Mouse (Mus musculus) kidney, adult 2 months (tissue): ENCODE results near the gene 4921507P07Rik. TPM values are rescaled to one million over a fixed set of nuclear protein-coding genes. Genes with fewer than 3 reads are reported as not detected.

Experiments used
- DNase-seq: peaks from one replicate; pipeline ENCODE4 v3.0.0; 2021
- H3K27ac ChIP-seq: fragments of 200-500 bp; 2 replicates; pipeline ENCODE4 v1.5.1; 2012; ENCODE audit warnings: low read depth, low read length, control low read depth, inconsistent platforms; ENCODE audit not compliant: insufficient read depth
- H3K27me3 ChIP-seq: fragments of 200-500 bp; replicated peaks from 2 replicates; pipeline ENCODE4 v1.6.1; 2012; ENCODE audit warnings: mild to moderate bottlenecking, moderate library complexity, low read length, inconsistent platforms; ENCODE audit not compliant: control insufficient read depth, insufficient read depth
- H3K36me3 ChIP-seq: fragments of 200-500 bp; 2 replicates; pipeline ENCODE4 v1.6.1; 2012; ENCODE audit warnings: mild to moderate bottlenecking, moderate library complexity, low read length, inconsistent platforms; ENCODE audit not compliant: control insufficient read depth, insufficient read depth
- H3K4me1 ChIP-seq: fragments of 200-500 bp; 2 replicates; pipeline ENCODE4 v1.6.1; 2011; ENCODE audit warnings: low read length; ENCODE audit not compliant: control insufficient read depth, insufficient read depth
- H3K4me3 ChIP-seq: fragments of 200-500 bp; 2 replicates; pipeline ENCODE4 v1.5.1; 2011; ENCODE audit warnings: mild to moderate bottlenecking, low read depth, low read length, control low read depth; ENCODE audit not compliant: insufficient read depth
- CTCF ChIP-seq: fragments of 200-500 bp; conservative IDR thresholded peaks from 2 replicates; pipeline ENCODE4 v1.5.1; 2011; ENCODE audit warnings: low read depth, mild to moderate bottlenecking, control low read depth, low read length, moderate library complexity, mixed read lengths; ENCODE audit not compliant: insufficient read depth, insufficient read length
- POLR2A ChIP-seq: fragments of 200-500 bp; IDR thresholded peaks from one replicate; pipeline ENCODE4 v1.6.1; 2011; ENCODE audit warnings: low read depth, low read length, control low read depth
- WGBS: fragments of 180-500 bp; shearing (Covaris S2); methylation state at CpG from one replicate; pipeline ENCODE4 v1.1.7; 2018; 5-methylcytosine and 5-hydroxymethylcytosine counted together
- polyA plus RNA-seq: library from polyadenylated mRNA; depleted of rRNA; stranded (reverse); fragments of >200 nt; gene quantifications from 2 replicates; pipeline ENCODE4 v1.2.3, GENCODE M21; 2012

4921507P07Rik gene
- polyA plus RNA-seq, 1 experiment, result 0.33 TPM

- Histone ChIP-seq H3K27ac (no peak overlapping the region), H3K27me3 (no peaks in the 10 kb centered on the region), H3K4me1 (peaks cover 10% of the 10 kb centered on the region; the same call in 1 of the 2 replicates), H3K4me3 (no peak overlapping the region), H3K36me3 (no peaks in the 10 kb centered on the region)
- WGBS, result 72% methylated on average over 7 of the region's 7 CpGs
- TF ChIP-seq CTCF (no peak), POLR2A (no peak)
- no peak for DNase-seq
Observed at GRCm38 (mm10) chr6:50585733-50586132, 10.7 kb downstream of the 4921507P07Rik start.

DNA sequence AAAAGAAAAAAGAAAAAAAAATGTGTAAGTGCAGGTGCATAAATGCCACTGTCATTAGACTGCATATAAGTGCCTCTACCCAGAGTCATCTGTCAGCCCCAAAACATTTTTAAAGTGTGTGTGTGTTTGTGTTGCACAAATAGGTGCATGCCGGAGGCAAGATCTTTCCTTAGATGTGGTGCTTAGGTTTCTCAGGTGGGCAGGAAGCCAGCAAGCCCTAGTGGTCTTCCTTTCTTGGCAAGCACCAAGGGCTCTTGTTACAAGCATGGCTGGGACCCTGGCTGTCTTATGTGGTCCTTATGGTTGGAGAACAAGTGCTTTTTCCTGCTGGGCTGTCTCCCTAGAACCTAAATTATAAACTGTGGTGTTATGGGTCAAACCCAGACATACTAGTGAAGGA lies 24.8 kb downstream of the 4921507P07Rik start:
- DNase-seq, result no peak
- no peaks in the 10 kb centered on the region for H3K27me3 ChIP-seq
- H3K4me1 ChIP-seq, result peaks cover 3% of the 10 kb centered on the region; the same call in 1 of the 2 replicates
- H3K27ac ChIP-seq, result no peak overlapping the region
- no peak overlapping the region for H3K4me3 ChIP-seq
- 65% methylated on average over 1 of the region's 1 CpGs for WGBS
- H3K36me3 ChIP-seq, result no peaks in the 10 kb centered on the region
- TF ChIP-seq POLR2A (no peak), CTCF (no peak)

DNA sequence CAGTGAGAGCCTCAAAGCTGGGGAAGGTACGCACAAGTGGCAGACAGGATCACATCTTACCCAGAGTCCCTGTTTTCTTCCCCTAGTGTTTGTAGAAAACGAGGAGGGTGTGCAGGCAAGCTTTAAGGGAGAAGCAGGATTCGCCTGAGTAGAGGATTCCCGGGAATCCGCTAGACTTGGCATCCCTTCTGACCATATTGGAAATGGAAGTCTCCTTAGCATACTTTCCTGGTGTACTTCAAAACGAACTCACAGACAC lies 29.5 kb downstream of the 4921507P07Rik start:
- H3K27me3 ChIP-seq, result no peaks in the 10 kb centered on the region
- peaks cover 9% of the 10 kb centered on the region; the same call in 1 of the 2 replicates for H3K36me3 ChIP-seq
- peak overlapping the region; percentile 91 for H3K27ac ChIP-seq
- peaks cover 16% of the 10 kb centered on the region for H3K4me1 ChIP-seq
- WGBS, result 2% methylated on average over 6 of the region's 6 CpGs
- no peak for DNase-seq
- TF ChIP-seq POLR2A, result no peak
- no peak for TF ChIP-seq CTCF
- H3K4me3 ChIP-seq, result peak overlapping the region; percentile 63

- H3K4me1 ChIP-seq, result peaks cover 18% of the 10 kb centered on the region
- peaks cover 9% of the 10 kb centered on the region; the same call in 1 of the 2 replicates for H3K36me3 ChIP-seq
- WGBS, result under 1% methylated on average over 78 of the region's 78 CpGs
- peak within 1 kb of the TSS; percentile 95 for H3K4me3 ChIP-seq
- no peaks in the 10 kb centered on the region for H3K27me3 ChIP-seq
- peak; percentile 100 for DNase-seq
- peak; percentile 66 for TF ChIP-seq POLR2A
- peak; percentile 40; the same call in 1 of the 2 replicates for TF ChIP-seq CTCF
- peak within 1 kb of the TSS; percentile 94 for H3K27ac ChIP-seq
Observed at GRCm38 (mm10) chr6:50566141-50566996, 30.1 kb downstream of the 4921507P07Rik start, which contains the start of gene Cycs. Cycs (minus strand) TSS chr6:50566538.

DNA sequence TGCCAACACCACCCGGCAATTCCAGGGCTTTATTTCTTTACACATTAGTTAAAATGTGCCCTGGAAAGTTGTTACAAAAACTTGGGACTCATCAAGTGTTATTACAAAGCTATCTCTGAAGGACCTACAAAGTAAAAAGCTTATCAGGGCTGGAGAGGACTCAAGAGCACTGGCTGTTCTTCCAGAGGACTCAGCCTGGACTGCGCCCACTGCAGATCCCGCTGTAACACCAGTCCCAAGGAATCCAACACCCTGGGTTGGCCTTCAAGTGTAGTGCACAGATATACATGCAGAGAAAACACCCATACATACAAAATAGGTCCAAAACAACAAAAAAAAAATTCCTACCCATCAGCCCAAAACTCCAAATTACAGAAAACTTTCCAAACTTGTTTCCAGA lies 32.8 kb downstream of the 4921507P07Rik start:
- Histone ChIP-seq H3K27me3 (no peaks in the 10 kb centered on the region), H3K4me3 (no peak overlapping the region), H3K27ac (no peak overlapping the region), H3K4me1 (peaks cover 18% of the 10 kb centered on the region), H3K36me3 (peaks cover 9% of the 10 kb centered on the region; the same call in 1 of the 2 replicates)
- TF ChIP-seq POLR2A (no peak), CTCF (no peak)
- no peak for DNase-seq
- 85% methylated on average over 3 of the region's 3 CpGs for WGBS

DNA sequence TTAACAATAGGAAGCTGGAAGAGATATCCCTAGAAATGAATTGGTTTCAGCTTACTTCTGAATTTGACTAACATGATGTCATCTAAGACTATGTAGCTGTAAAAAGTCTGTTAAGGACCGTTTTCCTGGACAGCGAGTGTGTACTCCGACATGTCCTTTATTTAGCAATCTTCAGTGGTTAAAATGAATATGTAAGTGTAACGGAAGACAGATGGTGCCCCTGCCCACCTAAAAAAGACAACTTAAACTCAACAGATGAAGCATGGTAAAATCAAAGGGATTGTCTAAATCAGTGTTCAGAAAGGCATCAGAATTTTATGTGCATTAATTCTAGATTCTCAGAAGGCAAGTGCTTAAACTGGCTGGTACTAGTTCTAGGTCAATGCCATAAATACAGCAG lies 34.0 kb downstream of the 4921507P07Rik start:
- 71% methylated on average over 4 of the region's 4 CpGs for WGBS
- peaks cover 9% of the 10 kb centered on the region; the same call in 1 of the 2 replicates for H3K36me3 ChIP-seq
- no peaks in the 10 kb centered on the region for H3K27me3 ChIP-seq
- TF ChIP-seq CTCF, result no peak
- no peak for TF ChIP-seq POLR2A
- no peak for DNase-seq
- no peak overlapping the region for H3K4me3 ChIP-seq
- no peak overlapping the region for H3K27ac ChIP-seq
- H3K4me1 ChIP-seq, result peaks cover 18% of the 10 kb centered on the region

DNA sequence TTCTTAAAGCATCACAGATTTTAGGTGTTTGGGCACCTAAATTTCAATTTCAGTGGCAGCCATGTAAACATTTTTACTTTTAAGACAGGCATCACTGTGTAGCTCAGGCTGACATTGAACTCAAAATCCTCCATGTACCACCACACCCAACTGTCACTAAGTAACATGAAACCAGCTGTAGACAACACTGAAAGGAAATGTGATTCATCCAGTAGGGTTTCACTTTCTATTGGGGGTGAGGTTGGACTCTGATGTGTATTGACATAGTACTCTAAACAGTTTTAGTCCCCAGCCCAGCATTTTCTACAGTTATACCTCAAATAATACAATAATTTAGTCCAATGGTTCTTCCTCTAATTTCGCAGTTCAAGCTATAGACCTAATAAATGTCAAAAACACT lies 35.7 kb downstream of the 4921507P07Rik start:
- TF ChIP-seq CTCF (no peak), POLR2A (no peak)
- peaks cover 9% of the 10 kb centered on the region; the same call in 1 of the 2 replicates for H3K36me3 ChIP-seq
- DNase-seq, result no peak
- H3K27ac ChIP-seq, result no peak overlapping the region
- H3K4me3 ChIP-seq, result no peak overlapping the region
- H3K4me1 ChIP-seq, result peaks cover 15% of the 10 kb centered on the region
- WGBS, result 93% methylated on average over 1 of the region's 1 CpGs
- no peaks in the 10 kb centered on the region for H3K27me3 ChIP-seq
